Mouse (Mus musculus) forelimb bud, embryonic 11.5 days (tissue): ENCODE results near the gene Ero1lb.
"Not testable (repeated sequence)": the region's sequence is repeated elsewhere in the genome, so short reads cannot be mapped to it uniquely, and the experiment has no call there.

Experiments
- DNase-seq: peaks from one replicate; pipeline ENCODE4 v3.0.0-alpha.2; 2012; ENCODE audit warnings: low read depth, low spot score

Gene Ero1lb

GRCm38 (mm10) chr13:12574979-12575536 lies 9.4 kb downstream of the Ero1lb start:
- DNase-seq = no peak

- no peak for DNase-seq
Measured at GRCm38 (mm10) chr13:12578145-12578544, 12.5 kb downstream of the Ero1lb start.

GRCm38 (mm10) chr13:12589003-12589402 lies 23.3 kb downstream of the Ero1lb start:
- peak; percentile 63 for DNase-seq

GRCm38 (mm10) chr13:12597075-12597474 lies 31.4 kb downstream of the Ero1lb start:
- not testable (repeated sequence) for DNase-seq

GRCm38 (mm10) chr13:12610206-12610605 lies 44.5 kb downstream of the Ero1lb start:
- not testable (repeated sequence) for DNase-seq

GRCm38 (mm10) chr13:12614026-12614425 lies 48.4 kb downstream of the Ero1lb start:
- not testable (repeated sequence) for DNase-seq

- not testable (repeated sequence) for DNase-seq
Measured at GRCm38 (mm10) chr13:12614591-12614990, 48.9 kb downstream of the Ero1lb start.

- not testable (repeated sequence) for DNase-seq
Measured at GRCm38 (mm10) chr13:12615014-12615413, 49.3 kb downstream of the Ero1lb start.

GRCm38 (mm10) chr13:12616489-12616888 lies 50.8 kb downstream of the Ero1lb start:
- DNase-seq = not testable (repeated sequence)

GRCm38 (mm10) chr13:12619808-12620207 lies 54.1 kb downstream of the Ero1lb start:
- DNase-seq = not testable (repeated sequence)

- not testable (repeated sequence) for DNase-seq
Measured at GRCm38 (mm10) chr13:12626061-12626460, 60.4 kb downstream of the Ero1lb start.

GRCm38 (mm10) chr13:12627746-12628145 lies 62.1 kb downstream of the Ero1lb start:
- not testable (repeated sequence) for DNase-seq

GRCm38 (mm10) chr13:12628181-12628580 lies 62.5 kb downstream of the Ero1lb start:
- DNase-seq = not testable (repeated sequence)

GRCm38 (mm10) chr13:12630252-12630651 lies 64.6 kb downstream of the Ero1lb start:
- DNase-seq = not testable (repeated sequence)

GRCm38 (mm10) chr13:12634941-12635588 lies 69.4 kb downstream of the Ero1lb start:
- not testable (repeated sequence) for DNase-seq

- DNase-seq = not testable (repeated sequence)
Measured at GRCm38 (mm10) chr13:12642795-12643194, 77.1 kb downstream of the Ero1lb start.

GRCm38 (mm10) chr13:12646676-12647075 lies 81.0 kb downstream of the Ero1lb start:
- not testable (repeated sequence) for DNase-seq

- DNase-seq = peak; percentile 24
Measured at GRCm38 (mm10) chr13:12650020-12650876, 84.6 kb downstream of the Ero1lb start.

GRCm38 (mm10) chr13:12650877-12651176 lies 85.2 kb downstream of the Ero1lb start:
- DNase-seq = peak; percentile 13
